Mouse (Mus musculus) hindbrain, embryonic 14.5 days (tissue): ENCODE measurements around the gene Fbxo11. TPM values are rescaled to one million over a fixed set of nuclear protein-coding genes. Genes with fewer than 3 reads are reported as not detected.

Experiments used
- ATAC-seq: fragments of 200-750 bp; cut with Nextera tagmentation; 2 replicates; pipeline ENCODE4 v1.8.0; 2017; ENCODE audit warnings: moderate number of reproducible peaks, mild to moderate bottlenecking, moderate TSS enrichment, moderate library complexity; ENCODE audit not compliant: low FRiP score
- DNase-seq: peaks from one replicate; pipeline ENCODE4 v3.0.0-alpha.2; 2015; ENCODE audit warnings: low spot score
- H3K27ac ChIP-seq: fragments of 300-500 bp; sonication (generic); 2 replicates; pipeline ENCODE4 v1.5.1; 2014; ENCODE audit warnings: mild to moderate bottlenecking, moderate library complexity
- H3K27me3 ChIP-seq: fragments of 300-500 bp; sonication (generic); 2 replicates; pipeline ENCODE4 v1.6.1; 2014; ENCODE audit warnings: mild to moderate bottlenecking, low read length, mixed read lengths; ENCODE audit not compliant: control insufficient read depth, insufficient read depth
- H3K36me3 ChIP-seq: fragments of 300-500 bp; sonication (generic); replicated peaks from 2 replicates; pipeline ENCODE4 v1.6.1; 2014; ENCODE audit not compliant: control insufficient read depth, insufficient read depth
- H3K4me1 ChIP-seq: fragments of 300-500 bp; sonication (generic); replicated peaks from 2 replicates; pipeline ENCODE4 v1.6.1; 2014; ENCODE audit warnings: antibody characterized with exemption, low read length, mixed read lengths; ENCODE audit not compliant: control insufficient read depth, insufficient read depth
- H3K4me2 ChIP-seq: fragments of 300-500 bp; sonication (generic); replicated peaks from 2 replicates; pipeline ENCODE4 v1.6.1; 2014; ENCODE audit warnings: mild to moderate bottlenecking, moderate library complexity
- H3K4me3 ChIP-seq: fragments of 300-500 bp; sonication (generic); replicated peaks from 2 replicates; pipeline ENCODE4 v1.5.1; 2014; ENCODE audit warnings: mild to moderate bottlenecking, low read length
- H3K9ac ChIP-seq: fragments of 300-500 bp; sonication (generic); 2 replicates; pipeline ENCODE4 v1.6.1; 2014
- H3K9me3 ChIP-seq: fragments of 300-500 bp; sonication (generic); 2 replicates; pipeline ENCODE4 v1.6.1; 2016; ENCODE audit warnings: low read length; ENCODE audit not compliant: control insufficient read depth
- WGBS: fragments of 180-500 bp; shearing (Covaris S2); extraction: QIAGEN DNeasy Blood & Tissue Kit; methylation state at CpG from one replicate; pipeline ENCODE4 v1.1.7; 2014; 5-methylcytosine and 5-hydroxymethylcytosine counted together
- polyA plus RNA-seq: library from polyadenylated mRNA; unstranded; fragments of >200 nt; fragmentation: Nextera tagmentation; extraction: Ambion mirVana; gene quantifications from 2 replicates; pipeline ENCODE4 v1.2.1, GENCODE M21; 2014

Gene Fbxo11
- 42.0 and 43.7 TPM in 2 replicates for polyA plus RNA-seq

- peak; percentile 40 for DNase-seq
- peak within 1 kb of the TSS; percentile 100 for H3K4me3 ChIP-seq
- H3K9me3 ChIP-seq = no peaks in the 10 kb centered on the region
- peak within 1 kb of the TSS; percentile 77 for H3K4me2 ChIP-seq
- peak within 1 kb of the TSS; percentile 100 for H3K9ac ChIP-seq
- H3K36me3 ChIP-seq = no peaks in the 10 kb centered on the region
- WGBS = under 1% methylated on average over 29 of the region's 112 CpGs
- H3K27ac ChIP-seq = peak within 1 kb of the TSS; percentile 100
- ATAC-seq = peak; percentile 9
- H3K4me1 ChIP-seq = peaks cover 24% of the 10 kb centered on the region
- no peaks in the 10 kb centered on the region for H3K27me3 ChIP-seq
Observed at GRCm38 (mm10) chr17:88065031-88065800, at the start of gene Fbxo11. Gene Fbxo11, minus strand, starts transcription at chr17:88065291.

- no peak overlapping the region for H3K9ac ChIP-seq
- no peak overlapping the region for H3K4me2 ChIP-seq
- H3K36me3 ChIP-seq = no peaks in the 10 kb centered on the region
- 93% methylated on average over 10 of the region's 10 CpGs for WGBS
- H3K27ac ChIP-seq = no peak overlapping the region
- H3K9me3 ChIP-seq = no peaks in the 10 kb centered on the region
- H3K4me3 ChIP-seq = no peak overlapping the region
- no peaks in the 10 kb centered on the region for H3K4me1 ChIP-seq
- ATAC-seq = no peak
- no peak for DNase-seq
- H3K27me3 ChIP-seq = no peaks in the 10 kb centered on the region
Observed at GRCm38 (mm10) chr17:88113883-88114229, 48.8 kb upstream of the Fbxo11 start.

DNA sequence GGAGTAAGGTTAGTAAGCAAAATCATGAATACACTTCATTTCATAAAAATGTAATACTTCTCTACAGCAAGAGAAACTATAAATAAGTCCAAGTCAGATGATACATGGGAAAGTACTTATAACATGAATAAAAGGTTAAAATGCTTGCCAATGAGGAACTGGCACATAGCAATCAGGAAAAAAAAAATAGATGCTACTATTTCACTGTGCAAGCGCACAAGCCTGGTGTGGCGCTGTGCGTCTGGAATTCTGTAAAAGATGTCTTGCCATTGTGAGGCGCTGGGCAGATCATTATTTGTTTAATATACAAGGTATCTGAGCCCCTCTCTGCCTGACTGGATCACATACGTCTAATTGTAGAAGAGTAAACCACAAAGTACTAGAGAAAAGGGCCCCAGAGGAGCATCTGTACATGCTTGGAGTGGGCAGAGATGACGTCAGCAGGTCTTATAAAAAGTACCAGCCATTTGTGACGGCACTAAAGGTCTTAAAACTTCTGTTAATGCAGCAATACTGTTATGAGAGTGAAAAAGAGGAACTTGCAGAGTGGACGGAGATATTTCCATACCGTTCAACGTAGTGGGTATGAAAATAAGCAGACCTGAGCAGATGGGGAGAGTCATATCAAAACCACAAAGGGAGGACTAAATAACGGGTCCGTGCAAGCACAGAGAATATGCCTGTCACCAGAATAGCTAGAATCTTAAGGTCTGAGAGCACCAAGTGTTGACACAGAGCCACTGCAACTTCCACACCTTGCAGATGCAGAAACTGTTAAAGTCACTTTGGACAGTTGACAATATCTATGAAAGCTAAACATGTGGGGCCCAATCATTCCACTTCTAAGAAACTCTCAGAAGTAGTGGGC is 48.2 kb upstream of the Fbxo11 start:
- DNase-seq (no peak), ATAC-seq (no peak)
- Histone ChIP-seq H3K4me1 (no peaks in the 10 kb centered on the region), H3K27me3 (no peaks in the 10 kb centered on the region), H3K27ac (no peak overlapping the region), H3K9ac (no peak overlapping the region), H3K36me3 (no peaks in the 10 kb centered on the region), H3K4me2 (no peak overlapping the region), H3K9me3 (no peaks in the 10 kb centered on the region), H3K4me3 (no peak overlapping the region)
- WGBS = 85% methylated on average over 12 of the region's 12 CpGs

GRCm38 (mm10) chr17:88111865-88112645 is 47.0 kb upstream of the Fbxo11 start:
- H3K36me3 ChIP-seq = no peaks in the 10 kb centered on the region
- no peak overlapping the region for H3K27ac ChIP-seq
- no peak overlapping the region for H3K4me2 ChIP-seq
- 86% methylated on average over 10 of the region's 10 CpGs for WGBS
- H3K9me3 ChIP-seq = no peaks in the 10 kb centered on the region
- H3K4me3 ChIP-seq = no peak overlapping the region
- DNase-seq (no peak), ATAC-seq (no peak)
- H3K27me3 ChIP-seq = no peaks in the 10 kb centered on the region
- H3K4me1 ChIP-seq = no peaks in the 10 kb centered on the region
- H3K9ac ChIP-seq = no peak overlapping the region

GRCm38 (mm10) chr17:88111081-88111796 is 46.1 kb upstream of the Fbxo11 start:
- 89% methylated on average over 12 of the region's 12 CpGs for WGBS
- Histone ChIP-seq H3K4me2 (no peak overlapping the region), H3K27ac (no peak overlapping the region)

GRCm38 (mm10) chr17:88107708-88108107 is 42.6 kb upstream of the Fbxo11 start:
- no peak overlapping the region for H3K4me3 ChIP-seq
- H3K9ac ChIP-seq = no peak overlapping the region
- no peak for DNase-seq
- no peaks in the 10 kb centered on the region for H3K9me3 ChIP-seq
- H3K4me2 ChIP-seq = no peak overlapping the region
- no peaks in the 10 kb centered on the region for H3K4me1 ChIP-seq
- no peaks in the 10 kb centered on the region for H3K27me3 ChIP-seq
- ATAC-seq = no peak
- 90% methylated on average over 4 of the region's 4 CpGs for WGBS
- H3K36me3 ChIP-seq = no peaks in the 10 kb centered on the region
- H3K27ac ChIP-seq = no peak overlapping the region

More at GRCm38 (mm10) chr17:88111081-88111796, 46.1 kb upstream of the Fbxo11 start:
- Histone ChIP-seq H3K36me3 (no peaks in the 10 kb centered on the region), H3K9ac (no peak overlapping the region), H3K4me1 (no peaks in the 10 kb centered on the region), H3K27me3 (no peaks in the 10 kb centered on the region), H3K9me3 (no peaks in the 10 kb centered on the region), H3K4me3 (no peak overlapping the region)
- ATAC-seq (no peak), DNase-seq (no peak)

GRCm38 (mm10) chr17:88106365-88106764 is 41.3 kb upstream of the Fbxo11 start:
- no peak overlapping the region for H3K4me2 ChIP-seq
- no peak overlapping the region for H3K27ac ChIP-seq
- DNase-seq = no peak
- no peaks in the 10 kb centered on the region for H3K4me1 ChIP-seq
- no peak overlapping the region for H3K9ac ChIP-seq
- H3K36me3 ChIP-seq = no peaks in the 10 kb centered on the region
- H3K27me3 ChIP-seq = no peaks in the 10 kb centered on the region
- no peak overlapping the region for H3K4me3 ChIP-seq
- no peak for ATAC-seq
- 80% methylated on average over 9 of the region's 9 CpGs for WGBS
- no peaks in the 10 kb centered on the region for H3K9me3 ChIP-seq

GRCm38 (mm10) chr17:88102597-88102996 is 37.5 kb upstream of the Fbxo11 start:
- ATAC-seq (no peak), DNase-seq (no peak)
- Histone ChIP-seq H3K4me1 (no peaks in the 10 kb centered on the region), H3K9ac (no peak overlapping the region), H3K9me3 (no peaks in the 10 kb centered on the region), H3K27me3 (no peaks in the 10 kb centered on the region), H3K36me3 (no peaks in the 10 kb centered on the region), H3K4me3 (no peak overlapping the region), H3K27ac (no peak overlapping the region), H3K4me2 (no peak overlapping the region)
- 84% methylated on average over 7 of the region's 7 CpGs for WGBS
